Mouse (Mus musculus): ENCODE results near the gene Fntb.

The Fntb gene

DNA sequence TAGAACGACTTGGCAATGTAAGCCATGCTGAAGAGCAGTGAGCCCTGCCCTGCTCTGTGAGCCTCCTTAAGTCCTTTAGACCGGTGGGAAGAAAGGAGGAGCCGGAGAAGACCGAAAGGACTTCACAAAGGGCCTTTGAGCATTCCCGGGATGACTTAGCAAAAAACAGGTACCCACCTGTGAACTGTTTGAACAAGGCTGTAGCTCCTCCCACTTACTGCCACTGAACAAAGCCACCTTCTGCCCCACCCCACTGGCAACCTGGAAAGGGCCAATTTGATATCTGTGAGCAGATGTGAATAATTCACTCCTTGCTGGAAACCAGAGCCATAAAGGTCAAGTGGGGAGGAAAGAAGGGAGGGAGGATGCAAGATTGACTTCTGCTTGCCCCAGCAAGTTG is 30.0 kb downstream of the Fntb start, which contains the start of gene Gpx2:
Gpx2 (minus strand) TSS at position 205 of the 400 bp plus-strand sequence.
- DNase-seq (ENCODE audit: low read depth) = no peak

GRCm38 (mm10) chr12:76796938-76797539 is 31.6 kb downstream of the Fntb start:
- DNase-seq (ENCODE audit: low read depth) = no peak

GRCm38 (mm10) chr12:76798008-76798720 is 32.8 kb downstream of the Fntb start:
- no peak for DNase-seq (ENCODE audit: low read depth)

DNA sequence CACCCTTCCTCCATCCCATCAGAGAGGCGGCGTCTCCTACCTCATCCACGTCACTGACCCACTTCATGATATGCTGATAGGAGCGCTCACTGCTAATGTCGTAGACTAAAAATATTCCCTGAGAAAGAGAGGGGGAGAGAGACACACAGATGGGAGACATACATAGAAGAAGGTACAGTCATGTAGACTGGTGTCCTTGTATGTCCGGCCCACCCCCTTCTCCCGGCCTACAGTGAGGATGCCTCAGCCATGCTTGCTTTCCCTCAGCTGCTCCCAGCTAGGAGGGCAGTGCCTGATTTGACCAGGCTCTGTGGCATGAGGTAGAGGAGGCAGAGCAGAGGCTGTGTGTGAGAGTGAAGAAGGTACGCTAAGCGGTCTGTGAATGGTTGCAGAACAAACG is 37.6 kb downstream of the Fntb start:
- no peak for DNase-seq (ENCODE audit: low read depth)

GRCm38 (mm10) chr12:76803700-76804252 is 38.4 kb downstream of the Fntb start:
- DNase-seq (ENCODE audit: low read depth) = peak; percentile 64

DNA sequence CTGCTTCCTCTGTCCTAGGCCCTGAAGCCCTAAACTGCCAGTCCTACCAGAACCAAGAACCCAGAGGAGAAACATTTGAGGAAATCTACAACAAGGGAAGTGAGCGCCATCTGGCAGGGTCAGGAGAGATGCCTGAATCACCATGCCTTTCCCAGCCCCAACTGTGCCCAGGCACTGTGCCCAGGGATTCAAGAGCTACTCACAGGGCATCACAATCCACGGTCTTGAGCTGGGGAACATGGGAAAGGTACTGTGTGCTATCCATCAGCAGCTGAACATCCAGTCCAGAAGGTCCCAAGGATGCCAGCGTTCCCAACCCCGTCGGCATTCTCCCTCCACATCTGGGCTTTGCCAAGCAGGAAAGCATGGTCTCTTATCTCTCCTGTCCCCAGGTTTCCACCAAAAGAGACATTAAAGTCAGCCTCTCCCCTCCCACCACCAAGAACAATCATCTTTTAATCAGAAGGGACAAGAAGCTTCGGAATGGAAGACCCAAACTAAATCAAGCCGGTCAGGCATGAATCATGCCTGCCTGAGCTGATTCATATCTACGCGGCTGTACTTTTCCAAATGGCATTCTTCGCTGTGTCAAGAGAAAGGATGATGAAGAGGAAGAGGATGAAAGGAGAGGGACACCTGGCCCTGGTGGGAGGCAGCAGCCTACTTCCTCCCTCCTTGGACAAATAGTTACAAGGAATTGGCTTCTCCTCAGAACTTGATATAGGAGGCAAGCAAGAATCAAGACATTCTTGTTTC is 39.8 kb downstream of the Fntb start:
- no peak for DNase-seq (ENCODE audit: low read depth)

- DNase-seq (ENCODE audit: low read depth) = no peak
Observed at GRCm38 (mm10) chr12:76807796-76808195, 42.4 kb downstream of the Fntb start.

- DNase-seq (ENCODE audit: low read depth) = no peak
Observed at GRCm38 (mm10) chr12:76810491-76810890, 45.1 kb downstream of the Fntb start.

DNA sequence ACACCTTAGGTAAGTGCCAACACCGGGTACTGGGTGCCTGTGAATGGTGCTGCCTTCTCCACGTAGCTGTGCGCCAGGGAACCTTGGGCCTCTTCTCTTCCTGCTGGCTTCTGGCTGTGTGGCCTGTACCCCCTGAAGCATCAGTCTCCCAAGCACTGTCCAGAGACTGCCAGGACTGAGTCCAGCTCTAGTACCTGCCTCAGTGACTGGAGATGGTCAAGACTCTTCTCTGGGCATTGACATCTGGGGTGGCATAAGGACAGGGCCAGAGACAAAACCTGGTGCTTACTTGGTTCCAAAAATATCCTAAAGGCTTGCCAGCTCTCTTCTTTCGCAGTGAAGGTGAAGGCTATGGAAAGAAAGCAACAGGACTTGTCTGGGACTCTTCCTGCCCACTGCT is 45.6 kb downstream of the Fntb start:
- no peak for DNase-seq (ENCODE audit: low read depth)

- DNase-seq (ENCODE audit: low read depth) = no peak
Observed at GRCm38 (mm10) chr12:76813543-76813942, 48.2 kb downstream of the Fntb start.

- no peak for DNase-seq (ENCODE audit: low read depth)
Observed at GRCm38 (mm10) chr12:76814120-76814519, 48.7 kb downstream of the Fntb start.

DNA sequence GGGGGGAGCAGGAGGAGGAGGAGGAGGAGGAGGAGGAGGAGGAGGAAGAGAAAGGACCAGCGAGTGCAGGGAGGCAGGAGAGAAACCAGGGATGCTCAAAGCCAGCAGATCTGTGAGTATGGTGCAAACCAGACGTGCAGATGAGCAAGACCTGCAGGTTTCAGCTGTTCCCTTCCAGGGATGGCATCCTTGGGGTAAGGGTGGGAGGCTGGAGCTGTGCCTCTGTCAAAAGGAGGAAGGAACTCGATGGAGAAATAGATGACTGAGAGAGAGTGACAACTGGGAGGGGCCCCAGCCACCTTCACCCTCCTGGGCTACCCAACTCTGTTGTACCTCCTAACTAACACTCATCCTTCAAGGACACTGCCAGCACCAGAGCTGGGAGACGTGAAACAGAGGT is 51.3 kb downstream of the Fntb start:
- DNase-seq (ENCODE audit: low read depth) = no peak

DNA sequence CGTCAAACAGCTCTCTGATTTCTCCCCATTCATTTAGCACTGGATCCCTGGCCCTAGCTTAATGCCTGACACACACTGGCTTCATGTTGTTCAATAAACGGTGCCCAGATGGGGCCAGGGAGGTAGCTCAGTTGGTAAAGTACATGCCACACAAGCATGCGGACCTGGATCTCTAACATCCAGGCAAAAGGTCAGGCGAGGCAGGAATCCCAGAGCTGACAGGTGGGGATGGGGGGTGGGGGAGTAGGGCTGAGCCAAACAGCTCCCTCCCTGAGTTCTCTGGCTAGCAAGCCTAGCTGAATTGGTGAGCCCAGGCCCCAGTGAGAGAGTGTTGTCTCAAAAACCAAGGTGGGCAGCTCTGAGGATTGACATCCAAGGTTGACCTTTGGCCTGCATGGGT is 51.8 kb downstream of the Fntb start:
- DNase-seq (ENCODE audit: low read depth) = no peak

- no peak for DNase-seq (ENCODE audit: low read depth)
Observed at GRCm38 (mm10) chr12:76818120-76818519, 52.7 kb downstream of the Fntb start.

DNA sequence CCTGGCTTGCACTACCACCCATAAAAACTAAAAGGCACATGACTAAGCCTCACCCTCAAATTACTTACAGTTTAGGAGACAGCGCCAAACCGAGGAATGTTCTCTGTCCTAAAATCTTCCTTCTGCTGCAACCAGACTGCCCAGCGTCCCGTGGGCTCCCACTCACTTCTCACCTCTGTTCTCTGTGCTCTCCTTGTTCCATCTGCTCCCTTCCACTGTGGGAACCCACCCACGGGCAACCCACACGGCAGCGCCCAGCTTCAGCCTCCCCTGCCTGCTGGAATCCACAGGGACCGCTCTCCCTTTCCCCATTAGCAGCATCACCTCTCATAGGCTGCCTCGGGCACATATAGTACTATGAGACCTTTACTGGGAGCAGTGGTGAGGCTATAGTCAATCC is 53.5 kb downstream of the Fntb start:
- DNase-seq (ENCODE audit: low read depth) = no peak

DNA sequence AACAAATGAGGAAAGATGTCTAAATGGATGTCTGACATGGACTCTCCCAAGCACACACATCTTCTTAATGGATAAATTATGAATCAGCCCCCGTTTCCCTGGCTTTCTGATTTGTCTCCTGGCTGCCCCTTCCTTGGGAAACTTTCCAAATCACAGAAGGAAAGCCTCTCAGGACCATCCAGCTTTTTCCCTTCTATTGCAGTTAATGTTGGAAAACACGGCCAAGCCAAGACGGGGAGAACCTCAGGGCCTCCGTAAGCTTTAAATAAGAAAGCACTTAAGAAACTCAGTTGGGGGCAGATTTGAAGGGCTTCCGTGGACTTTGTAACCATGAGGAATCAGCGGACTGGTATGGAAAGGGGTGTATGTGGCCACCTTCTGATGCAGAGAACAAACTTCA is 54.4 kb downstream of the Fntb start:
- no peak for DNase-seq (ENCODE audit: low read depth)

DNA sequence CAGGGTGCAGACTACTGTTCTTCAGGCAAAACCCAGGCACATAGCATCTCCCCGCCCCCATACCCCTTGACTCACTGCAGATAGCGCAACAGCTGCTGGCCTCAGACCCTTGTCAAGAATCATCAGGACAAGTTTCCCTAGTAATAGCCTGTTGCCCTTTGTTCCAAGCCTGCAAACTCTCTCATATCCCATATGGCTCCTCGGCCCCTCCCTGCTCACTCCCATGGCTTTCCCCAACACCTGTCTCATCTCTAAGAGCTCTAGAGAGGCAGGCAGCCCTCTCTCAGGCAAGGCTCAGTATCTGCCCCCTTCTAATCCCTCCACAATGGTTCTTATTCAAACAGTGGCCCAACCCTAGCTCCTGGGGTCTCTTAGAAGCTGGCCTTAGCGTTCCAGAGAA is 55.2 kb downstream of the Fntb start:
- no peak for DNase-seq (ENCODE audit: low read depth)

DNA sequence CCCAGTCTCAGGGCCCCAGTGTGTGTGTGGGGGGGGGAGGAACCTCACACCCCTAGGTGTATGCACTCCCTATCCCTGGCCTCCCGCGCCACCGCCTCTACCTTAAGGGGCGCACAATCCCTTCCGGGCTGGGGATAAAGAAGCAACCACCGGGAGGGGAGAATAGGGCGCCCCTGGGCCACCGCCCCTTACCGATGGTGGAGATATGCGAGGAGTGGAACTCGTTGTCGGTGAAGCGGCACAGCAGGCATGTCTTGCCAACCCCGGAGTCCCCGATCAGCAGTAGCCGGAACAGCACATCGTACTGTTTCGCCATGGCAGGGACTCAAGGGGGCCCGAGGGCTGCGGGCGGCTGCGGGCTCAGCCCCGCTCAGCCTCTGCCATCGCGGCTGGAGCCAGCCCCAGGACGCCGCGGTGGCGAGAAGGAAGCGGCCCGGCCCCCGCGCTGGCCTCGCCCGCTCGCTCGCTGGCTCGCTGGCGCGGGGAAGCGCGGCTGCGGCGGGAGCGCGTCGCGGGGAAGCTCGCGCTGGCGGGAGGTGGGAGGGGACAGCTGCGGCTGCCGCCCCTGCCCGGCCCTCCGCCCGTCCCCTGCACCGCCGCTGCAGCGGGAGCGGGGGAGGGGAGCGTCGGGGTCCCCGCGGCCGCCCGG is 56.7 kb downstream of the Fntb start:
- peak; percentile 26 for DNase-seq (ENCODE audit: low read depth)

DNA sequence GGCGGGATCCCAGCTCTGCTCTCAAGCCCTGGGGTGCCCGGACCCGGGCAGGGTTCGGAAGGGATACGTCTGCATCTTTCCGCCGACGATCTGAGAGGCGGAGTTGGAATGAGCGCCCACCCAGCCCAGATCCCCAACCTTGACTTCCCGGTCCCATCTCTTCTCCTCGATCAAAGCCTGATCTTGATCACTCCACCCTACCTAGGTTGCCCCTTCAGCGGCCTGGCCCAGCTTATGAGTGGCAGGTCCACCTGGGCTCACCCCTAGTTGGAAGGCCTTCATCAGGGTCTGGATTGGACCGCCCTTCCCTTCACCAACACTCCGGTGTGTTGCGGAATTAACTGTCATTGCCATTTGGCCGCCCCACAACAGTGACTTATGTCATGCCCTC is 57.3 kb downstream of the Fntb start, which contains the start of gene Rab15:
Rab15 (minus strand) TSS at position 258 of the 391 bp plus-strand sequence.
- no peak for DNase-seq (ENCODE audit: low read depth)

GRCm38 (mm10) chr12:76825283-76825682 is 59.9 kb downstream of the Fntb start:
- no peak for DNase-seq (ENCODE audit: low read depth)

DNA sequence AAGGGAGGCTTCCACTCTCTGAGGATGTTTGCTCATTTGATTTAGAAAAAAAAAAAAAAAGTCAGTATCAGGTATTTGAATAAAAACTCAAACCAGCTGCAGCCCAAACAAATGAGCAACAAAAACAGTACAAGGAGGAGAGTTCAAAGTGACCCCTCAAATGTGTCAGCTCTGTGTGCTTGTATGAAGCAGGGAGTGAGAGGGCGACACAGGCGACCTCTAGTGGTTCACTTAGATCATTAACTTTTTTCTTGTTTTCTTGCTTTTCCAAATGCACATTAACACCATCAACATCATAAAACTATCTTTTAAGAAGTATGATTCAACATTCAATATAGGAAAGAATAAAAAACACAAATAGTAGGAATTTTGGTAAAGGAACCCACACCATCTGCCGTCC is 67.3 kb downstream of the Fntb start:
- DNase-seq (ENCODE audit: low read depth) = peak; percentile 73
